13 mouse cellular contexts compared by ENCODE assay signal in genomic region chr4:97918675-97919074, GRCm38 (mm10).
DNase-seq lines count a peak whose midpoint lies in the region; ATAC-seq and TF ChIP-seq lines count a peak whose summit lies in the region.
"Had no signal": no experiment of that assay in that cellular context is flagged by ENCODE, and none has a peak within 500 bp of the region (broad histone marks: within the 10 kb centered on the region; RNA-seq: fewer than 3 reads in every experiment).

No protein-coding gene starts in this region.

- intact Hi-C loops in gastrocnemius, adult 2 months (cut with DNase I) = no loop called here

- no peak overlapping the region for H3K4me3 ChIP-seq in gastrocnemius, adult 2 months
- H3K4me3 ChIP-seq in intestine, postnatal 0 days (ENCODE audit: low read depth, low read length) = no peak overlapping the region
- H3K4me3 ChIP-seq in intestine, embryonic 15.5 days (replicated peaks) = no peak overlapping the region
- H3K4me3 ChIP-seq in lung, postnatal 0 days (ENCODE audit: low read depth, low read length) = no peak overlapping the region
- no peak overlapping the region for H3K4me3 ChIP-seq in hindbrain, postnatal 0 days (ENCODE audit: low read length)
- H3K4me3 ChIP-seq: limb, embryonic 10.5 days; midbrain, embryonic 12.5 days had no signal

- TF ChIP-seq CTCF in gastrocnemius, adult 2 months (IDR thresholded peaks at IDR 0.05) = peak; percentile 19; the same call in 1 of the 2 replicates
- TF ChIP-seq CTCF in intestine, postnatal 0 days (IDR thresholded peaks at IDR 0.05; ENCODE audit: low read depth) = peak; percentile 22; the same call in 1 of the 2 replicates
- TF ChIP-seq CTCF in lung, postnatal 0 days (IDR thresholded peaks at IDR 0.05) = peak; percentile 40
- 0 out of 2 replicates have a peak, but pooled peaks have one; percentile 1 for TF ChIP-seq CTCF in hindbrain, postnatal 0 days (IDR thresholded peaks at IDR 0.05; ENCODE audit: low read depth)

- DNase-seq in gastrocnemius, adult 2 months = no peak
- DNase-seq in gastrocnemius, adult 8-10 months (ENCODE audit: low spot score in 2 of 2) = no peak
- no peak for DNase-seq in lung, postnatal 0 days (ENCODE audit: low spot score)
- no peak for DNase-seq in lung, postnatal 36 days
- no peak for DNase-seq in hindbrain, postnatal 0 days (ENCODE audit: low spot score)
- no peak for DNase-seq in retina, embryonic 14.5 days (ENCODE audit: low spot score)
- DNase-seq: gastrocnemius, postnatal 14 days; thymus, adult 18-20 months had no signal

- peak overlapping the region; percentile 84; the same call in 1 of the 2 replicates for H3K27ac ChIP-seq in gastrocnemius, adult 2 months
- H3K27ac ChIP-seq in intestine, postnatal 0 days (ENCODE audit: low read depth, low read length) = no peak overlapping the region
- no peak overlapping the region for H3K27ac ChIP-seq in intestine, embryonic 15.5 days
- H3K27ac ChIP-seq in lung, postnatal 0 days (ENCODE audit: low read length) = no peak overlapping the region
- no peak overlapping the region for H3K27ac ChIP-seq in hindbrain, postnatal 0 days
- H3K27ac ChIP-seq: limb, embryonic 10.5 days; macrophage had no signal

- H3K36me3 ChIP-seq in intestine, postnatal 0 days (ENCODE audit: control insufficient read depth, insufficient read depth) = no peaks in the 10 kb centered on the region
- no peaks in the 10 kb centered on the region for H3K36me3 ChIP-seq in intestine, embryonic 15.5 days
- H3K36me3 ChIP-seq in lung, postnatal 0 days (ENCODE audit: insufficient read depth, low read length) = no peaks in the 10 kb centered on the region
- no peaks in the 10 kb centered on the region for H3K36me3 ChIP-seq in hindbrain, postnatal 0 days (ENCODE audit: insufficient read depth, low read length)
- H3K36me3 ChIP-seq: limb, embryonic 10.5 days; midbrain, embryonic 12.5 days had no signal

- WGBS in intestine, postnatal 0 days = 57% methylated on average over 3 of the region's 3 CpGs
- WGBS in intestine, embryonic 15.5 days = 54% methylated on average over 3 of the region's 3 CpGs
- WGBS in lung, postnatal 0 days = 46% methylated on average over 3 of the region's 3 CpGs
- WGBS in hindbrain, postnatal 0 days = 60% methylated on average over 3 of the region's 3 CpGs

- no peak overlapping the region for H3K4me2 ChIP-seq in intestine, postnatal 0 days (replicated peaks; ENCODE audit: low read depth)
- no peak overlapping the region for H3K4me2 ChIP-seq in intestine, embryonic 15.5 days (replicated peaks)
- H3K4me2 ChIP-seq in lung, postnatal 0 days (replicated peaks; ENCODE audit: low read depth, low read length) = no peak overlapping the region
- H3K4me2 ChIP-seq in hindbrain, postnatal 0 days (ENCODE audit: low read depth, low read length) = no peak overlapping the region
- H3K4me2 ChIP-seq: midbrain, embryonic 12.5 days had no signal

- H3K9ac ChIP-seq in intestine, postnatal 0 days (ENCODE audit: low read depth, low read length) = no peak overlapping the region
- H3K9ac ChIP-seq in intestine, embryonic 15.5 days = no peak overlapping the region
- no peak overlapping the region for H3K9ac ChIP-seq in lung, postnatal 0 days (replicated peaks; ENCODE audit: low read depth)
- no peak overlapping the region for H3K9ac ChIP-seq in hindbrain, postnatal 0 days (replicated peaks; ENCODE audit: low read length)
- H3K9ac ChIP-seq: midbrain, embryonic 12.5 days had no signal

- H3K4me1 ChIP-seq in intestine, postnatal 0 days (replicated peaks; ENCODE audit: control insufficient read depth, insufficient read depth, low read length) = no peaks in the 10 kb centered on the region
- H3K4me1 ChIP-seq in intestine, embryonic 15.5 days (replicated peaks) = peaks cover 4% of the 10 kb centered on the region; the same call in 1 of the 2 replicates
- H3K4me1 ChIP-seq in lung, postnatal 0 days (ENCODE audit: insufficient read depth, low read depth, low read length) = no peaks in the 10 kb centered on the region
- peaks cover 10% of the 10 kb centered on the region; the same call in 1 of the 2 replicates for H3K4me1 ChIP-seq in hindbrain, postnatal 0 days (ENCODE audit: insufficient read depth, low read length)

- H3K27me3 ChIP-seq in intestine, postnatal 0 days (replicated peaks; ENCODE audit: control insufficient read depth, insufficient read depth, low read length) = no peaks in the 10 kb centered on the region
- no peaks in the 10 kb centered on the region for H3K27me3 ChIP-seq in intestine, embryonic 15.5 days (replicated peaks)
- H3K27me3 ChIP-seq in lung, postnatal 0 days (replicated peaks; ENCODE audit: insufficient read depth, low read length) = no peaks in the 10 kb centered on the region
- H3K27me3 ChIP-seq in hindbrain, postnatal 0 days (ENCODE audit: insufficient read depth, low read length) = no peaks in the 10 kb centered on the region
- H3K27me3 ChIP-seq: midbrain, embryonic 12.5 days had no signal

- no peak for ATAC-seq in intestine, postnatal 0 days
- ATAC-seq in intestine, embryonic 15.5 days = no peak
- no peak for ATAC-seq in lung, postnatal 0 days
- ATAC-seq in hindbrain, postnatal 0 days = no peak

- TF ChIP-seq EP300 in lung, postnatal 0 days (IDR thresholded peaks at IDR 0.05) = no peak

- H3K9me3 ChIP-seq in intestine, postnatal 0 days (ENCODE audit: control insufficient read depth) = no peaks in the 10 kb centered on the region
- H3K9me3 ChIP-seq in intestine, embryonic 15.5 days = no peaks in the 10 kb centered on the region
- H3K9me3 ChIP-seq in lung, postnatal 0 days (ENCODE audit: low read length) = no peaks in the 10 kb centered on the region
- no peaks in the 10 kb centered on the region for H3K9me3 ChIP-seq in hindbrain, postnatal 0 days (ENCODE audit: low read length)
- H3K9me3 ChIP-seq: limb, embryonic 10.5 days; midbrain, embryonic 12.5 days had no signal
